Mouse (Mus musculus) cerebellum, adult 2 months (tissue): ENCODE data around the gene Foxp1.

Experiments used
- CTCF ChIP-seq: fragments of 200-500 bp; IDR thresholded peaks from 2 replicates; pipeline ENCODE4 v1.5.1; 2011; ENCODE audit warnings: low read depth, mild to moderate bottlenecking, control low read depth, low read length, moderate library complexity, borderline replicate concordance; ENCODE audit not compliant: insufficient read depth
- POLR2A ChIP-seq: fragments of 200-500 bp; IDR thresholded peaks from 2 replicates; pipeline ENCODE4 v1.6.1; 2011; ENCODE audit warnings: low read length, control low read depth, borderline replicate concordance; ENCODE audit not compliant: insufficient read depth

DNA sequence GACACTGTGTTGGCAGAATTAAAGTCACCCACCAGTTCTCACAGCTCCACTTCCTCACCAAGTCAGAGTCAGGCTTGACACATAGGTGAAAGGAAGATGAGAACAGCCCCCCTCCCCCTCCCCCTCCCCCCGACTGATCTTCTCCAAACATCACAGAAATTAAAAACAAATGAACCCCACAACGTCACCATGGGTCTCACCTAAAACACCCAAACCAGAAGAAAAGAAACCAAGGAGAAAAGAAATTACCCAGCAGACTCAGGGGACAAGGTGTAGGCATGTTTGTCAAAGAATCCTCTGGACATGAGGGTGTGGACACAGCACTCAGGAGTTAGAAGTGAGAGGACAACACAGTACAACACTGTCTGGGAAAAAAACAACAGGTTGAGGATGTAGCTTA is 93.6 kb downstream of the Foxp1 start:
- no peak for TF ChIP-seq CTCF
- no peak for TF ChIP-seq POLR2A
